Mouse (Mus musculus): Measurements from ENCODE around the gene Zfp28. TPM values are rescaled to one million over a fixed set of nuclear protein-coding genes. Genes with fewer than 3 reads are reported as not detected.
A peak's percentile ranks its signal among the peaks of the same experiment; 100 is the strongest.

Gene Zfp28
- total and polyA plus RNA-seq, 3 experiments, result 0.82 to 1.2 (median 1.1) TPM

DNA sequence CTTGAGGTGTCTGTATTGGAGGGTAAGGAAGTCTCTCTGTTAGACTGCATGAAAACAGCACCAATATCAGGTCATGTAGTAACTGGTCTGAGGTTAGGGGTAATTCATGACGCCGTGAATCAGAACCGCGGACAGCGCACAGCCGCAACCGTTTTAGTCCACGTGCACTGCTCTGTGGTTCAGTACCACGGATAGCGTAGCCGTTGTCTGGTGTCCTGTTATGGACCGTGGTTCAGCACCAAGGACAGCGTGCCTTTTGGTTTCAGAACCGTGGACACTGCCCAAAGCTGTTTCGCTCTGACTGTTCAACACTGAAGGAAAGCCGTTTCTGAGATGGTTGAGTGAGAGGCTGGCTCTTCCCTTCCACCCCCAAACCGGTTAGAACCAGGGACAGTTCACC, 26.9 kb downstream of the Zfp28 start, which contains the start of gene Gm20715:
TSS of gene Gm20715 (plus strand) at position 235 of the 400 bp plus-strand sequence.
- Histone ChIP-seq H3K4me3 (replicated peaks in 1 of 3; ENCODE audit: low read depth in 2 of 3, low read length in 2 of 3, poor library complexity in 1 of 3) (no peak within 1 kb of the TSS), H3K79me2 (replicated peaks; ENCODE audit: control insufficient read depth, extremely low read depth, insufficient read depth, poor library complexity, severe bottlenecking) (no peaks in the 10 kb centered on the region), H3K4me1 (ENCODE audit: control insufficient read depth in 1 of 2, insufficient read depth in 2 of 2) (no peaks in the 10 kb centered on the region), H3K27me3 (replicated peaks) (no peaks in the 10 kb centered on the region), H3K9ac (ENCODE audit: insufficient read depth, low read depth) (no peak within 1 kb of the TSS), H3K9me3 (replicated peaks; ENCODE audit: low read length) (peaks cover 13% of the 10 kb centered on the region), H3K36me3 (replicated peaks in 1 of 2; ENCODE audit: control insufficient read depth in 1 of 2, insufficient read depth in 1 of 2, low read length in 1 of 2) (no peaks in the 10 kb centered on the region), H3K4me2 (ENCODE audit: insufficient read depth, low read depth, poor library complexity, severe bottlenecking) (no peak within 1 kb of the TSS), H3K27ac (ENCODE audit: insufficient read depth, low read depth) (no peak within 1 kb of the TSS)
- dilution Hi-C loops (cut with MboI; ENCODE audit: extremely low pct_ligation_motif_present, extremely low pct_unique_long_range_greater_than_20kb, low sequenced_read_pairs) (no loop called here), in situ Hi-C loops (cut with MboI; ENCODE audit: low pct_ligation_motif_present, low pct_unique_long_range_greater_than_20kb, low sequenced_read_pairs) (no loop called here)
- DNase-seq (ENCODE audit: extremely low read depth), result peak; percentile 73
- TF ChIP-seq USF1 (IDR thresholded peaks at IDR 0.05; ENCODE audit: low read depth, low read length) (no peak), POLR2A (IDR thresholded peaks at IDR 0.05; ENCODE audit: low read depth, low read length) (no peak), ELF1 (IDR thresholded peaks at IDR 0.05; ENCODE audit: low read depth, low read length) (no peak), TCF12 (IDR thresholded peaks at IDR 0.05; ENCODE audit: low read depth, low read length) (no peak), IRF4 (IDR thresholded peaks at IDR 0.05; ENCODE audit: low read depth, low read length) (peak; percentile 92), ZNF384 (IDR thresholded peaks at IDR 0.05; ENCODE audit: low read depth, low read length) (no peak), ZC3H11A (IDR thresholded peaks at IDR 0.05; ENCODE audit: low read depth, low read length) (no peak), SIN3A (IDR thresholded peaks at IDR 0.05; ENCODE audit: low read length) (peak; percentile 100), MXI1 (IDR thresholded peaks at IDR 0.05; ENCODE audit: low read depth, low read length) (peak; percentile 100), USF2 (conservative IDR thresholded peaks at IDR 0.05; ENCODE audit: low read depth, low read length) (no peak), E2F4 (IDR thresholded peaks at IDR 0.05; ENCODE audit: insufficient replicate concordance, low read depth, low read length) (no peak), RCOR1 (conservative IDR thresholded peaks at IDR 0.05; ENCODE audit: low read depth, low read length) (no peak), MAX (IDR thresholded peaks at IDR 0.05; ENCODE audit: low read length) (peak; percentile 95), ZMIZ1 (IDR thresholded peaks at IDR 0.05; ENCODE audit: low read depth, low read length) (no peak), GABPA (IDR thresholded peaks at IDR 0.05; ENCODE audit: insufficient replicate concordance, low read depth, low read length) (no peak), NELFE (IDR thresholded peaks at IDR 0.05; ENCODE audit: low read depth, low read length) (no peak), EP300 (IDR thresholded peaks at IDR 0.05; ENCODE audit: low read length) (no peak), RAD21 (IDR thresholded peaks at IDR 0.05; ENCODE audit: low read depth, low read length) (no peak), CHD2 (IDR thresholded peaks at IDR 0.05; ENCODE audit: low read length) (no peak), SMC3 (IDR thresholded peaks at IDR 0.05; ENCODE audit: low read depth, low read length) (no peak), JUN (IDR thresholded peaks at IDR 0.05; ENCODE audit: insufficient read depth, low read depth, low read length) (no peak), NRF1 (IDR thresholded peaks at IDR 0.05; ENCODE audit: low read depth, low read length) (no peak), MAFK (IDR thresholded peaks at IDR 0.05; ENCODE audit: insufficient replicate concordance, low read length) (no peak), POLR2AphosphoS2 (IDR thresholded peaks at IDR 0.05; ENCODE audit: low read depth, low read length) (no peak), TBP (conservative IDR thresholded peaks at IDR 0.05; ENCODE audit: low read depth, low read length) (no peak), CHD1 (IDR thresholded peaks at IDR 0.05; ENCODE audit: low read depth, low read length) (no peak), UBTF (IDR thresholded peaks at IDR 0.05; ENCODE audit: low read depth, low read length) (no peak)

Data from CH12.LX (cell line).